Mouse (Mus musculus) C2C12 (cell line): ENCODE results near the gene Unc93b1.

Experiments used
- CTCF ChIP-seq: IDR thresholded peaks from one replicate; pipeline ENCODE4 v1.5.1; 2011; ENCODE audit not compliant: control insufficient read depth, insufficient read depth, insufficient read length
- MAX ChIP-seq: IDR thresholded peaks from one replicate; pipeline ENCODE4 v1.6.1; 2011; ENCODE audit warnings: mild to moderate bottlenecking, control low read depth
- MYOG ChIP-seq: IDR thresholded peaks from one replicate; pipeline ENCODE4 v1.6.1; 2011; ENCODE audit not compliant: control insufficient read depth, insufficient read length; ENCODE audit errors: extremely low read depth
- USF1 ChIP-seq: IDR thresholded peaks from one replicate; pipeline ENCODE4 v1.6.1; 2011; ENCODE audit warnings: low read depth, mild to moderate bottlenecking, control low read depth, moderate library complexity

GRCm38 (mm10) chr19:3997231-3997630, 62.2 kb downstream of the Unc93b1 start:
- TF ChIP-seq USF1 = no peak
- TF ChIP-seq MAX = no peak
- TF ChIP-seq MYOG = no peak
- no peak for TF ChIP-seq CTCF
